Mouse (Mus musculus) forebrain, embryonic 13.5 days (tissue): ENCODE measurements around the gene Iba57. TPM values are rescaled to one million over a fixed set of nuclear protein-coding genes. Genes with fewer than 3 reads are reported as not detected.
A peak's percentile ranks its signal among the peaks of the same experiment; 100 is the strongest.

ENCODE experiments used
- ATAC-seq: fragments of 200-750 bp; cut with Nextera tagmentation; 2 replicates; pipeline ENCODE4 v1.8.0; 2017
- H3K27ac ChIP-seq: fragments of 300-500 bp; sonication (generic); 2 replicates; pipeline ENCODE4 v1.5.1; 2015; ENCODE audit warnings: inconsistent platforms, mild to moderate bottlenecking, moderate library complexity
- H3K27me3 ChIP-seq: fragments of 300-500 bp; sonication (generic); 2 replicates; pipeline ENCODE4 v1.6.1; 2015; ENCODE audit warnings: mild to moderate bottlenecking, inconsistent platforms
- H3K36me3 ChIP-seq: fragments of 300-500 bp; sonication (generic); 2 replicates; pipeline ENCODE4 v1.6.1; 2015; ENCODE audit warnings: mild to moderate bottlenecking, inconsistent platforms; ENCODE audit not compliant: poor library complexity, severe bottlenecking
- H3K4me1 ChIP-seq: fragments of 300-500 bp; sonication (generic); 2 replicates; pipeline ENCODE4 v1.6.1; 2015; ENCODE audit warnings: inconsistent platforms
- H3K4me2 ChIP-seq: fragments of 300-500 bp; sonication (generic); 2 replicates; pipeline ENCODE4 v1.6.1; 2015; ENCODE audit warnings: inconsistent platforms, mild to moderate bottlenecking, moderate library complexity
- H3K4me3 ChIP-seq: fragments of 300-500 bp; sonication (generic); 2 replicates; pipeline ENCODE4 v1.5.1; 2015; ENCODE audit warnings: mild to moderate bottlenecking, inconsistent platforms
- H3K9ac ChIP-seq: fragments of 300-500 bp; sonication (generic); 2 replicates; pipeline ENCODE4 v1.6.1; 2015; ENCODE audit warnings: mild to moderate bottlenecking, inconsistent platforms
- H3K9me3 ChIP-seq: fragments of 300-500 bp; sonication (generic); replicated peaks from 2 replicates; pipeline ENCODE4 v1.6.1; 2016; ENCODE audit warnings: inconsistent platforms
- WGBS: fragments of 180-500 bp; shearing (Covaris S2); methylation state at CpG from one replicate; pipeline ENCODE4 v1.1.7; 2015; 5-methylcytosine and 5-hydroxymethylcytosine counted together
- polyA plus RNA-seq: library from polyadenylated mRNA; unstranded; fragments of >200 nt; fragmentation: Nextera tagmentation; extraction: Ambion mirVana; gene quantifications from 2 replicates; pipeline ENCODE4 v1.2.1, GENCODE M21; 2015

Iba57 gene
- polyA plus RNA-seq, 1 experiment from 2014 or later: 6.8 TPM

DNA sequence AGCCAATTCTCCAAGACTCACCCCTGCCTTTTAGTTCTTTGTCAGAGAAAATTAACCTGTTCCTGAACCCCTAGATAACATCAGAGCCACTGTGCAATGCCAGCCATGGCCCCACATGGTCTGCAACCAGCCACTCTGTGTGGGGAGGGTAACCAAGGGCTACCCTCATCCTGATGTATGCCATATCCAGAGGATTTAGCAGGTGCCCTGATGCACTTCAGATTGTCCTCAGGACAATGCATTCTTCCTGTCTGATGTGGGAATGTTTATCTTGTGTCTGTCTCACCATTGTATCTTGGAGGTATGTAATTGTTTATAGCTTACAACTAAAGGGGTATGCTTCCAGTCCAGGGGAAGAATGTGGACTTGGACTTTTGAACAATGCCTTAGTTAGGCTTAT is 32.7 kb upstream of the Iba57 start:
- H3K4me3 ChIP-seq: no peak overlapping the region
- H3K27me3 ChIP-seq: peaks cover 8% of the 10 kb centered on the region
- H3K27ac ChIP-seq: no peak overlapping the region
- peaks cover 6% of the 10 kb centered on the region for H3K4me1 ChIP-seq
- no peak for ATAC-seq
- H3K4me2 ChIP-seq: no peak overlapping the region
- H3K9ac ChIP-seq: no peak overlapping the region
- H3K36me3 ChIP-seq: no peaks in the 10 kb centered on the region
- no peaks in the 10 kb centered on the region for H3K9me3 ChIP-seq

DNA sequence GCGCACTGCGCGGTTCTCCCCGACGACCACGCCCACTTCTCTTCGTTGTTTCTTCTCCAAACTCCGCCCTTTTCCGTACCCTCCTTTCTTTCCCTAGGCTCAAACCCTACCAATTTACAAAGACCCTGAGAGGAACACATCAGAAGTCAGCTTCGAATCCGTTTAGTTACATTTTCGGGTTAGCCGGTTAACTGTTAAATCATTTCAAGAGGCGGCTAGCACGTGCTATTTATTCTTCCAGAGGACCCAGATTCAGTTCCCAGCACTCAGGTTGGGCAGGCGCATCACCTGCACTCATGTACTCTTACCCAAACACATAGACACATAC is 28.5 kb upstream of the Iba57 start, which contains the start of gene Guk1:
Guk1 (minus strand) TSS at position 154 of the 328 bp plus-strand sequence.
- Histone ChIP-seq H3K4me2 (peak within 1 kb of the TSS; percentile 76), H3K27me3 (peaks cover 8% of the 10 kb centered on the region), H3K9ac (peak within 1 kb of the TSS; percentile 80), H3K36me3 (no peaks in the 10 kb centered on the region), H3K9me3 (no peaks in the 10 kb centered on the region), H3K27ac (peak within 1 kb of the TSS; percentile 79), H3K4me3 (peak within 1 kb of the TSS; percentile 53), H3K4me1 (peaks cover 15% of the 10 kb centered on the region)
- ATAC-seq: 0 out of 2 replicates have a peak, but pooled peaks have one; percentile 11
- 6% methylated on average over 16 of the region's 16 CpGs for WGBS

DNA sequence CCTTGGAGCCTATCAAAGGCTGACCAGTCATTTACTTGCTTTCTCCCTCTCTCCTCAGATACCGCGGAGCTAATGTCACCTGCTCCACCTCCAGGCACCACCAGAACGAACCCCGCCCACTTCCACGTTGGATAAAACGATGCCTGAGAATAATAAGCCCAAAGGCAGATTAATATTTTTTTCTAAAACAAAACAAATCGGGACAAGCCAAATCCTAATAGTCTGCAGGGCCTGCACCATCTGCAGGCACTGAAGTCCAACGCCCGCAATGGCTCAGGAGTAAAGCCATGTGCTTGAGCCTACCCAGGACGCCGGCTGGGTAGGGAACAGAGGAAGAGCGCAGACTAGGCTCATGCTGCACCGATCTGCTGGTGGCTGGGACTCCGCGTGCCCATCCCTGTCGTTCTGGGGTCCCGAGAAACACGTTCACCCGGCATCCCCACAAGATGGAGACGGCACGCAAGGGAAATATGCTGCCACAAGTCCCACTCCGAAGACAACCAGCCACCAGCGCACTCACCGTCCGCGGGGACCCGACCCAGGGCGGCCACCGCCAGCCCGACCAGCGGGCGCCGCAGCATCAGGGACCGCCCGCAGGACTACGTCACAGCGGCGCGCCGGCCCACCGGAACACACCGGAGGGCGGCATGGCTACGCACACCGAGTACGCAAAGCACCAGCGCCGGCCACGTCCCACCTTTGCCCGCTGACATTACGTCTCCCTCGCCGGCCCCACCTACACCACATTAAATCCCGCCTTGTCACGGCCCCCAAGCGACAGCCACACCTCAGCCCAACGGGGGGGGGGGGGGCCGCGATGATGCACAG is 27.9 kb upstream of the Iba57 start:
- peak; percentile 97 for ATAC-seq
- WGBS: under 1% methylated on average over 57 of the region's 59 CpGs

DNA sequence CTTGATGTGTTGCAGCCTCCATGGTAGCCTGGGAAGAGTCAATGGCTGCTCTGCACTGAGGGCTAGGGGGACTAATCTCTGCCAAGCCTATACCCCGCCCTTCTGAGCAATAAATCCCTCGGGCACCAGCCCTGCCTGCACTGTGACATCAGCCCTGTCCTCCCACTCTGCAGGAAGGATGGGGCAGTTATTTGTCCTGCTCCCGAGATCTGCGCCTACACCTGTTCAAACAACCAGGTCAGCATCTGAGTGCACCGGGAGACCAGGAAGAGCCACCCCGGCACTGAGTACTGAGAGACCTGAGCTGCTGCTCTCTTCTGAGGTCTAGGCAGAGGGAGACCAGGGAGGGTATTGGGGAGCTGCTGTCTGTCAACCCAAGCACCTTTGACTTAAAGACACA is 24.2 kb upstream of the Iba57 start:
- Histone ChIP-seq H3K4me3 (no peak overlapping the region), H3K27me3 (no peaks in the 10 kb centered on the region), H3K36me3 (peaks cover 40% of the 10 kb centered on the region), H3K9me3 (no peaks in the 10 kb centered on the region), H3K4me2 (no peak overlapping the region), H3K4me1 (peaks cover 15% of the 10 kb centered on the region), H3K27ac (no peak overlapping the region), H3K9ac (no peak overlapping the region)
- ATAC-seq: no peak
- WGBS: 89% methylated on average over 6 of the region's 6 CpGs

More for the DNA sequence above, 27.9 kb upstream of the Iba57 start:
- Histone ChIP-seq H3K36me3 (peaks cover 3% of the 10 kb centered on the region; the same call in 1 of the 2 replicates), H3K4me3 (peak overlapping the region; percentile 53), H3K9ac (peak overlapping the region; percentile 80), H3K9me3 (no peaks in the 10 kb centered on the region), H3K4me1 (peaks cover 15% of the 10 kb centered on the region), H3K4me2 (peak overlapping the region; percentile 76), H3K27me3 (peaks cover 8% of the 10 kb centered on the region), H3K27ac (peak overlapping the region; percentile 79)

DNA sequence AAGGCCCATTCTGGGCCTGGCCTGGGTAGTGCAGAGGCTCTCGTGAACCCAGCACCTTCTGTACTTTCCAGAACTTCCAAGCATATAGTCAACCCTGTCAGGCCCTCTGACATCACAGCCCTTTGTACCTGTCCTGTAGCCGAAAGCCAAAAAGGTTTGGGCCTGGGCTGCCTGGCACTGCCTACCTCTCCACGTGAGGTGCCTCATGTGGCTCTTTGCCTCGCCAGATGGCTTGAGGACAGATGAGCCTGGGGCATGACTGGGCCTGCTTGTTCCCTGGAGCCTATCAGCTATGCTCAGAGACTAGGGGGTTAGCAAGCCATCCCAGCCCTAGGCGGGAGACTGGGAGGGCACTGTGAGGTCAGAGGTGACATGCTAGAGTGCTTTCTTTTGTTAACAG is 22.0 kb upstream of the Iba57 start:
- no peaks in the 10 kb centered on the region for H3K27me3 ChIP-seq
- 88% methylated on average over 5 of the region's 5 CpGs for WGBS
- H3K36me3 ChIP-seq: peaks cover 43% of the 10 kb centered on the region
- H3K9me3 ChIP-seq: no peaks in the 10 kb centered on the region
- H3K9ac ChIP-seq: no peak overlapping the region; the same call in 1 of the 2 replicates
- H3K4me2 ChIP-seq: no peak overlapping the region
- peaks cover 8% of the 10 kb centered on the region for H3K4me1 ChIP-seq
- no peak for ATAC-seq
- H3K4me3 ChIP-seq: no peak overlapping the region
- no peak overlapping the region for H3K27ac ChIP-seq

DNA sequence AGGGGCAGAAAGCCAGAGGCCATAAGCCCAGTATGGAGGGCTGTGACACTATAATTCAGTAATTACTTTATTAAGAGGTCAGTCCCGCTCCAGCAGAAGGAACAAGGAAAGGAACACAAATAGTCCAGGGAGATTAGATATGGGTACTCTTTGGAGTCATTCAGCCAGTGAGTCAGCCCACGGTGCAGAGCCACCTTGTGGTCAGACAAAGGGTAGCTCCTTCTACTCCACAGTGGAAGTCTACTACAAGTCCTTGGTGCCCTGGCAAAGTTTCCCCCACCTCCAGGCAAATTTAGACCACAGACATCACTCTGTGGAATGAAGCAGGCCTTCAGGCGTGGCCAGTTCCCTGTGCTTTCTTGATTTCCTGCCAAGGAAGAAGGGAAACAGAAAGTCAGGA is 20.3 kb upstream of the Iba57 start:
- ATAC-seq: no peak; the same call in 1 of the 2 replicates
- H3K9ac ChIP-seq: no peak overlapping the region
- no peak overlapping the region for H3K4me3 ChIP-seq
- H3K9me3 ChIP-seq: no peaks in the 10 kb centered on the region
- H3K27ac ChIP-seq: no peak overlapping the region; the same call in 1 of the 2 replicates
- peaks cover 43% of the 10 kb centered on the region for H3K36me3 ChIP-seq
- peaks cover 15% of the 10 kb centered on the region for H3K27me3 ChIP-seq
- no peak overlapping the region for H3K4me2 ChIP-seq
- 45% methylated on average over 3 of the region's 3 CpGs for WGBS
- no peaks in the 10 kb centered on the region for H3K4me1 ChIP-seq

DNA sequence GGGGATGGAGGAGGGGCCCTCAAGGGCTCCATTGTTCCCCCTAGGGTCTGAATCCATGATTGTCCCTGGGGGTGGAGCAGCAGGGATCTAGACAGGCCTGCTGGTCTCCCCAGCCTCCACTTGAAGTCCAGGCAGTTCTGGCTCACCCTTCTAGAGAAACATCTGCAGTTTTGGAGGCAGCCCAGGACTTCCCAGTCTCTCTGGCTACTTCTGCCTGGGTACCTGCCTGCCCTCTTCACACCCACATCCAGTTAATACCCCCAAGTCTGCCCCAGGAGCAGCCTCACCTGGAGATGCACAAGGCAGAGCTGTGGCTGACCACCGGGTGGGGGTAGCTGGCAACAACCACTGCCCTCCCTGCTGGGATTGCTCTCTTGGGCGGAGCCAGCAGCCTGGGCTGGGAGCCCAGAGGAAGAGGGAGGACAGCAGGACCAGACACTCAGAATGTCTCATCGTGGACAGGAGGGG is 19.4 kb upstream of the Iba57 start, which contains the start of gene Gjc2:
Gjc2 (minus strand) TSS at position 350 of the 468 bp plus-strand sequence.
- Histone ChIP-seq H3K4me1 (no peaks in the 10 kb centered on the region), H3K4me3 (no peak within 1 kb of the TSS), H3K27ac (no peak within 1 kb of the TSS; the same call in 1 of the 2 replicates), H3K36me3 (peaks cover 43% of the 10 kb centered on the region), H3K9ac (no peak within 1 kb of the TSS), H3K27me3 (peaks cover 24% of the 10 kb centered on the region), H3K4me2 (no peak within 1 kb of the TSS), H3K9me3 (no peaks in the 10 kb centered on the region)
- 44% methylated on average over 3 of the region's 3 CpGs for WGBS
- no peak for ATAC-seq

DNA sequence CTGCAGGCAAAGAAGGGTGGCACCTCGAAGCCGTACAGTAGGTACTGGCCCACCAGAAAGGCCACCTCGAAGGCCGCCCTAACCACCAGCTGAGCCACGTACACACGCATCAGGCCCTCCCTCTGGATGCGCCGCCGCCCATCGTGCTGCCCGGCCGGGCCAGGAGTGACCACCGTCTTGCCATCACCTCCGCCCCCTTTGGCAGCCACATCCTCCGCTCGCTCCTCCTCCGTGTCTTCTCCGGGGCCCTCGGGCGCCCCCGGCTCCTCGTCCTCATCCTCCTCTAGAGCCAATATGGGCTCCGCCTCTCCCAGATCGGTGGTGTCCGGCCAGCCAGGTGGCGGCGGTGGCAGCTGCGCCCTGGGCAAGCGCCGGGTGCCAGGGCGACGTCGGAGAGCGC is 13.4 kb upstream of the Iba57 start:
- WGBS: 8% methylated on average over 34 of the region's 34 CpGs
- peaks cover 63% of the 10 kb centered on the region for H3K27me3 ChIP-seq

DNA sequence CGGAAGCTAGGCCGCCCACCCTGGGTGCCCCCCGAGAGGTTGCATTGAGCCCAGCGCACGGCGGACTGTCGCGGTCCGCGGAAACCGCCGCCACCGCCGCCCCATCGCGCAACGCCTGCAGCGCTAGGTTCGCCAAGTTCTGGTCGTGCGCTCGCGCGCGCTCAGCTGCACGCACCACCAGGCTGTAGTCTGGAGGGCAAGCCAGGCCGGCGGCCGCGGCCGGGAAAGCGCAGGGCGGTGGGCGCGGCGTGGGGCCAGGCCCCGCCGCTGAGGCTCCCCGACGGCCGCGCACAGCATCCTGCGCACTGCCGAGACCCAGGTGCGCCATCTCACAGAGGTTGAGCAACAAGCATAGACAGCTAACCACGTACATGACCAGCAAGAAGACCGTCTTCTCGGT is 12.9 kb upstream of the Iba57 start:
- Histone ChIP-seq H3K9me3 (no peaks in the 10 kb centered on the region), H3K4me1 (no peaks in the 10 kb centered on the region), H3K9ac (no peak overlapping the region), H3K27ac (no peak overlapping the region), H3K4me2 (0 out of 2 replicates have a peak overlapping the region, but pooled peaks have one; percentile 12), H3K27me3 (peaks cover 63% of the 10 kb centered on the region), H3K4me3 (0 out of 2 replicates have a peak overlapping the region, but pooled peaks have one; percentile 3), H3K36me3 (no peaks in the 10 kb centered on the region)
- ATAC-seq: no peak
- WGBS: 2% methylated on average over 48 of the region's 48 CpGs

More for the DNA sequence above, 13.4 kb upstream of the Iba57 start:
- no peaks in the 10 kb centered on the region for H3K4me1 ChIP-seq
- no peak for ATAC-seq
- no peak overlapping the region for H3K9ac ChIP-seq
- H3K9me3 ChIP-seq: no peaks in the 10 kb centered on the region
- no peaks in the 10 kb centered on the region for H3K36me3 ChIP-seq
- no peak overlapping the region for H3K4me2 ChIP-seq
- no peak overlapping the region for H3K27ac ChIP-seq
- 0 out of 2 replicates have a peak overlapping the region, but pooled peaks have one; percentile 3 for H3K4me3 ChIP-seq

DNA sequence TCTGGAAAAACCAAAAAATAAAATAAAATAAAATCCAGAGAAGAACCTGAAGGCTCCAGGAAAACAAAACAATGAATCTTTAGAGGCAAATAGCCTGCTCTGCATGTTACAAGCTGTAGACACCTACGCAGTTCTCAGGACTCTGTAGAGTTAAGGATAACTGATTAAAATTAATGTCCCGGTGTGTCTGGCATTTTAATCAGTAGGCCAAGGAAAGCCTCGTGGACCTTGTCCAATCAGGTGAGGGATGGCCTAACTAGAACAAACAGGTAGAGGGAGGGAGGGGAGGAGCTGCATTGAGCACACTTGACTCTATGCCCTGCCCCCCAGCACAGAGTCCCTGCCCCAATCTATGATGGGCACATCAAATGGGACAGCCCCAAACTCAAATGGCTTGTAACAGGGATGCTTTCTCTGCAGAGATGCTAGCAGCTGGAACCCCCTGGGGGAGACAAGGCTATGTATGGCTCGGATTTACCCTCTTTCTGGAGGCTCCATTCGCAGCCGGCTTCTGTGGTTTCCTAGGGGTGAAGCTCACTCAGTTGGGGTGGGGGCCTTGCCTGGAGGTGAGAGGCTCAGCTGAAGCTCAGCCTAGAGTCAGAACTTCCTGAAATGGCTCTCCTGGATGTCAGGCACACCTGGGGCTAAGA is 10.8 kb upstream of the Iba57 start:
- Histone ChIP-seq H3K9ac (no peak overlapping the region), H3K4me2 (no peak overlapping the region), H3K27ac (no peak overlapping the region), H3K27me3 (peaks cover 59% of the 10 kb centered on the region), H3K36me3 (no peaks in the 10 kb centered on the region), H3K4me3 (no peak overlapping the region), H3K4me1 (no peaks in the 10 kb centered on the region), H3K9me3 (no peaks in the 10 kb centered on the region)
- WGBS: 57% methylated on average over 6 of the region's 6 CpGs
- no peak for ATAC-seq

DNA sequence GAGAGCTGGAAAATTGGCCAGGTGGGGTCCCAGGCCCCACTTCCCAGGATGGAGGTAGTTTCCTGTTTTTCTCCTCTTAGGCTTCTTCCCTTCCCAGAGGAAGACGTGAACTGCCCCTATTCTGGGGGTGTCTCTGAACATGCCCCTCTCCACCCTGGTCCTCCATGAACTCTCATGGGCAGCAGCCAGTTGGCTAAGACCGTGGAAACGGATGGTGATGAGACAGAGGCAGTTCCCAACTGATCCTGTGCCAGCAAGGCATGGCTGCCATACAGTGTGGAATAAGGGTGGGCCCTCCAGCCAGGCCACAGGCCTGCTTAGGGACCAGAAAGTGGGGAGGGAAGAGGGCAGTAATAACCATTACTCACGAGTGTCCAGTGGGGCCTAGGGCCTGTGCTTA is 7.0 kb upstream of the Iba57 start:
- H3K27me3 ChIP-seq: peaks cover 22% of the 10 kb centered on the region
- H3K4me3 ChIP-seq: no peak overlapping the region
- H3K4me1 ChIP-seq: no peaks in the 10 kb centered on the region
- no peaks in the 10 kb centered on the region for H3K9me3 ChIP-seq
- no peak overlapping the region for H3K9ac ChIP-seq
- 72% methylated on average over 4 of the region's 4 CpGs for WGBS
- no peak overlapping the region for H3K4me2 ChIP-seq
- ATAC-seq: no peak
- no peak overlapping the region for H3K27ac ChIP-seq
- H3K36me3 ChIP-seq: no peaks in the 10 kb centered on the region

DNA sequence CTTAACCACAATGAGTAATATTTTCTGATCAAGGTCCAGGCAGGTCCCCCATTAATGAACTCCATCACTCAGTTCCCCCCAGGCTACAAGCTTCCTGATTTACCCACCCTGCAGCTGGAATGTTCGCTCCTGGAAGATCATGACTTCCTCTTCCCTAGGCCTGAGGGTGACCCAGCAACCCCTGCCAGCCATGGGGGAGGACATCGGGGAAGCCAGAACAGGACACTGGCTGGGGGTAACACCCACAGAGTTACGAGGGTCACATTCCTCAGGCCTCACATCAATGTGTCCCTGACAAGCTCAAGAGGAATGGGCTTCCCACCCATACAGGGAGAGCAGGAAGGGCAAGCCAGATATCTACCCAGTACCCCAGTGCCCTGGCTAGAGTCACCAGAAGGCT is 6.3 kb upstream of the Iba57 start:
- H3K4me1 ChIP-seq: no peaks in the 10 kb centered on the region
- peaks cover 14% of the 10 kb centered on the region for H3K27me3 ChIP-seq
- H3K36me3 ChIP-seq: no peaks in the 10 kb centered on the region
- no peak overlapping the region for H3K4me2 ChIP-seq
- no peak overlapping the region for H3K9ac ChIP-seq
- no peak overlapping the region for H3K4me3 ChIP-seq
- no peaks in the 10 kb centered on the region for H3K9me3 ChIP-seq
- no peak overlapping the region for H3K27ac ChIP-seq
- 84% methylated on average over 3 of the region's 3 CpGs for WGBS
- ATAC-seq: no peak
